Mouse (Mus musculus) liver, postnatal 0 days (tissue): ENCODE data around the gene Lce3e.

ENCODE experiments used
- CTCF ChIP-seq: sonication (generic); IDR thresholded peaks from 2 replicates; pipeline ENCODE4 v1.5.1; 2016; ENCODE audit warnings: antibody characterized with exemption, low read depth
- EP300 ChIP-seq: IDR thresholded peaks from 2 replicates; pipeline ENCODE4 v1.6.1; 2016; ENCODE audit warnings: antibody characterized with exemption, low read depth, mild to moderate bottlenecking

GRCm38 (mm10) chr3:93015460-93016104, 48.7 kb downstream of the Lce3e start, which contains the start of gene Crct1:
- TF ChIP-seq CTCF: no peak
- no peak for TF ChIP-seq EP300
